Mouse (Mus musculus) small intestine, adult 2 months (tissue): Measurements from ENCODE around the gene Traf3ip3.

Source experiments
- CTCF ChIP-seq: fragments of 200-500 bp; IDR thresholded peaks from 2 replicates; pipeline ENCODE4 v1.5.1; 2012; ENCODE audit warnings: low read depth, mild to moderate bottlenecking, control low read depth, inconsistent platforms, low read length, moderate library complexity, mixed read lengths; ENCODE audit not compliant: insufficient replicate concordance, insufficient read length; ENCODE audit errors: extremely low read depth
- POLR2A ChIP-seq: fragments of 200-500 bp; IDR thresholded peaks from 2 replicates; pipeline ENCODE4 v1.6.1; 2012; ENCODE audit warnings: low read depth, mild to moderate bottlenecking, control low read depth, inconsistent platforms, low read length, moderate library complexity

DNA sequence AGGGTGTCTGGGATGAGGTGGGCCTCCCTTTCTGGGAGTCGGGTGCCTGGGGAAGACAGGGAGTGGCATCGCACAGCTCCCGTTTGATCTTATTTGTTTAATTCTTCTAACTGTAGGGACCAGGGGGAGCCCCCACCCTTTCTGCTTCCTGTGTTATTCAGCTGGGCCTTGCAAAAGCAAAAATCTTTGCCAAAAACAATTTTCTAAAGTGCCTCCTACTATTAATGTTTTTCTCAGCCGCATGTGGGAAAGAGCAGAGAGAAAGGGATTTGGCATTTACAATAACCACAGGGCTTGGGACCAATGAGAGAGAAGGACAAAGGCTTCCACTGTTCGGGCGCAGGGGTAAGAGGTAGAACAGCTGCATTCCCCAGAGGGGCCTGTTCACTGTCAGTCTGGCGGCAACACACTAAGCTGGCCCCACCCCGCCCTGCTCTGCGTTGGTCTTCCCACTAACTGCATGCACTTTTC, 12.3 kb downstream of the Traf3ip3 start:
- TF ChIP-seq POLR2A (no peak), CTCF (no peak)
